Mouse (Mus musculus): ENCODE measurements around the gene Gm5767. TPM values are rescaled to one million over a fixed set of nuclear protein-coding genes. Genes with fewer than 3 reads are reported as not detected.

Gene Gm5767
- total and polyA plus RNA-seq, 3 experiments: not detected

DNA sequence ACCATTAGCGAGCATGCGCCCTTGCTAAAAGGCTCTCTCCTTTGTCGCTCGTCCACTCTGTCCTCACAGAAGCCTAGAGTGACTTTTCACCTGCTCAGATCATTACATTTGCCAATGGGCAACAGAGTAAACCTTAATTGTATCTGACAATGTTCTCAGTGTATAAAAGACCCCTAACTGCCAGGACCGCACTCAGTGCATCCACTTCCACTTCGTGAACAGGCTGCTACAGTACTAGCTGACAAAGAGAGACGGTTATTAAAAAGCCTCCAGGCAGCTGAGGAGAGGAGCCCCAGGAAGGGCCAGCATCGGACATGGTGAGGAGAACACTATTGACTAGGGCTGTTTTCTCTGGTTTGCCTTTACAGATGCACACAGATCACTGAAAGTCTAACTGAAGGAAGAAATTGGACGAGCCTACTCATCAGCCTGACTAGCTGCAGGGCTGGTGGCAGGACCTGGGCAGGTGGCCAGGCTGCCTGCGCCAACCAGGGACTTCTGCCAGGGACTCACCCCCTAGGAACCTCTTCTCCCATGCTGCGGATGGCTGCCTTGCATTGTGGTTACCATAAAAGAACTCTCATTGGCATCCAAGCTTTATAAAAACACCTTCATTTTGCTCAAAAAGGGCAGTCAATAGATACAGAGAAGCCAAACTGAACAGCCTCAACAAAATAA, 9.5 kb downstream of the Gm5767 start:
- DNase-seq (ENCODE audit: low read depth, low spot score): no peak
- H3K36me3 ChIP-seq (ENCODE audit: control insufficient read depth in 1 of 2, insufficient read depth in 2 of 2, low read length in 2 of 2): peaks cover 11 to 12% of the 10 kb centered on the region in 2 experiments
- no peaks in the 10 kb centered on the region for H3K27me3 ChIP-seq (ENCODE audit: control insufficient read depth in 1 of 2, insufficient read depth in 2 of 2, low read length in 2 of 2)
- no peaks in the 10 kb centered on the region for H3K9me3 ChIP-seq (replicated peaks; ENCODE audit: insufficient read depth, low read length)
- H3K27ac ChIP-seq (ENCODE audit: control insufficient read depth, low read depth, low read length): no peak overlapping the region
- H3K9ac ChIP-seq (ENCODE audit: control insufficient read depth, low read depth, low read length, poor library complexity, severe bottlenecking): no peak overlapping the region
- H3K4me3 ChIP-seq (ENCODE audit: control insufficient read depth in 1 of 2, insufficient read depth in 1 of 2, low read depth in 2 of 2, low read length in 2 of 2): no peak overlapping the region
- TF ChIP-seq POLR2AphosphoS2 (IDR thresholded peaks at IDR 0.05; ENCODE audit: low read length) (0 out of 2 replicates have a peak, but pooled peaks have one; percentile 6), GABPA (IDR thresholded peaks at IDR 0.05; ENCODE audit: low read depth, low read length) (no peak)
- peaks cover 0 to 16% of the 10 kb centered on the region in 2 experiments; a peak in 2 of 4 replicates for H3K4me1 ChIP-seq (ENCODE audit: control insufficient read depth in 1 of 2, insufficient read depth in 2 of 2, low read length in 2 of 2)
- H3K79me2 ChIP-seq (ENCODE audit: control insufficient read depth, insufficient read depth, low read length, poor library complexity): no peaks in the 10 kb centered on the region

DNA sequence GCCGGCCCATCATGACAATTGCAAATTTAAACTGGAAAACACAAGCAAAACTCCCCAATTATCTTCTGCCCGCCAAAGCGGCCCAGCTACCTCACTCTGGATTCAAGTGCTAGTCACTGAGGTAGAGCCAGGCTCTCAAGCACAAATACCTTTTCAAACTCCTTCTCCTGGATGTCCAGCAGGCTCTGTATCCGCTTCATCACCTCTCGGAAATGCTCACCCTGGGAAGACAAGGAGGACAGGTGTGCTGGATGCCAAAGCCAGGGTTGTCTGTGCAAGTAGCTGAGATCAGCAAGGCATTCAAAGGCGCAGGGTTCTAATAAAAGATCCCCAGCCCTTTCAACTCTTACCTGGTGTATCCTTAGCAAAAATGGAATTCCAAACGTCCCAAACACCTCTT, 10.6 kb downstream of the Gm5767 start:
- peaks cover 0 to 16% of the 10 kb centered on the region in 2 experiments; a peak in 2 of 4 replicates for H3K4me1 ChIP-seq (ENCODE audit: control insufficient read depth in 1 of 2, insufficient read depth in 2 of 2, low read length in 2 of 2)
- no peaks in the 10 kb centered on the region for H3K27me3 ChIP-seq (ENCODE audit: control insufficient read depth in 1 of 2, insufficient read depth in 2 of 2, low read length in 2 of 2)
- TF ChIP-seq USF2 (IDR thresholded peaks at IDR 0.05; ENCODE audit: borderline replicate concordance in 1 of 2, insufficient read depth in 1 of 2, low read depth in 1 of 2, low read length in 2 of 2) (no peak), TAL1 (IDR thresholded peaks at IDR 0.05; ENCODE audit: low read length) (no peak), UBTF (IDR thresholded peaks at IDR 0.05; ENCODE audit: borderline replicate concordance, insufficient read depth, low read depth, low read length) (no peak), ZKSCAN1 (IDR thresholded peaks at IDR 0.05; ENCODE audit: low read depth, low read length) (no peak), USF1 (IDR thresholded peaks at IDR 0.05; ENCODE audit: low read depth, low read length) (no peak), CHD2 (IDR thresholded peaks at IDR 0.05; ENCODE audit: low read length) (no peak), KAT2A (conservative IDR thresholded peaks at IDR 0.05; ENCODE audit: low read depth, low read length) (no peak), POLR2AphosphoS2 (IDR thresholded peaks at IDR 0.05; ENCODE audit: low read length) (no peak), CHD1 (IDR thresholded peaks at IDR 0.05; ENCODE audit: low read depth, low read length) (no peak), HCFC1 (IDR thresholded peaks at IDR 0.05; ENCODE audit: low read depth, low read length) (no peak), RAD21 (IDR thresholded peaks at IDR 0.05; ENCODE audit: low read depth, low read length) (no peak), ZC3H11A (IDR thresholded peaks at IDR 0.05; ENCODE audit: low read depth, low read length) (no peak), NRF1 (IDR thresholded peaks at IDR 0.05; ENCODE audit: insufficient read depth, low read depth, low read length, poor library complexity, severe bottlenecking) (no peak), NELFE (IDR thresholded peaks at IDR 0.05; ENCODE audit: low read depth, low read length) (no peak), SMC3 (IDR thresholded peaks at IDR 0.05; ENCODE audit: low read depth, low read length) (no peak), ZMIZ1 (IDR thresholded peaks at IDR 0.05; ENCODE audit: low read depth, low read length) (no peak)
- no peak for DNase-seq (ENCODE audit: low read depth, low spot score)
- H3K9me3 ChIP-seq (replicated peaks; ENCODE audit: insufficient read depth, low read length): no peaks in the 10 kb centered on the region
- H3K9ac ChIP-seq (ENCODE audit: control insufficient read depth, low read depth, low read length, poor library complexity, severe bottlenecking): no peak overlapping the region
- no peaks in the 10 kb centered on the region for H3K79me2 ChIP-seq (ENCODE audit: control insufficient read depth, insufficient read depth, low read length, poor library complexity)
- no peak overlapping the region for H3K27ac ChIP-seq (ENCODE audit: control insufficient read depth, low read depth, low read length)
- H3K4me3 ChIP-seq (ENCODE audit: control insufficient read depth in 1 of 2, insufficient read depth in 1 of 2, low read depth in 2 of 2, low read length in 2 of 2): no peak overlapping the region
- H3K36me3 ChIP-seq (ENCODE audit: control insufficient read depth in 1 of 2, insufficient read depth in 2 of 2, low read length in 2 of 2): peaks cover 11 to 14% of the 10 kb centered on the region in 2 experiments
